In the genomic region with DNA sequence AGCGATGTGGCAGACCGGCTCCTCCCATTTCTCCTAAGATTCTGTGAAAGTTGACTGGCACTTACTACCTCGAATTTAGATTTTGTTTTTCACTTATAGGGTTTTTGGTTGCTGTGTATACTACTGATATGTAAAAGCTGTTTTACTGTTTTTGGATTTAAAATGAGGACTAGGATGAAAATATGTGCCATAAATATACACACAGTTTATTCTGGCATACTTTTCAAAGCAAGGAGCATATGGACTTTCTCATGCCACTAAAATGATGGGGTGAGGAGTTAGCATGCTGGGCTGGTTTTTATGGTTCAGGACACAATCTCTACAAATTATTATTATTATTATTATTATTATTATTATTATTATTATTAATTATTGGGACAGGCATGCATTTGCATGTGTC, we compare ENCODE assay signal across 17 mouse cellular contexts.
A peak's percentile ranks its signal among the peaks of the same experiment; 100 is the strongest.
DNase-seq lines count a peak whose midpoint lies in the region; ATAC-seq lines count a peak whose summit lies in the region.
"Had no signal": no experiment of that assay in that cellular context is flagged by ENCODE, and none has a peak within 500 bp of the region (broad histone marks: within the 10 kb centered on the region; RNA-seq: fewer than 3 reads in every experiment).

No protein-coding gene starts in this region.

- WGBS in heart, embryonic 10.5 days = 53% methylated on average over 3 of the region's 3 CpGs
- 47% methylated on average over 3 of the region's 3 CpGs for WGBS in kidney, embryonic 15.5 days
- 33% methylated on average over 3 of the region's 3 CpGs for WGBS in lung, embryonic 15.5 days
- 88% methylated on average over 3 of the region's 3 CpGs for WGBS in midbrain, embryonic 15.5 days

- no peak for DNase-seq in heart, embryonic 10.5 days (ENCODE audit: low spot score)
- no peak for DNase-seq in heart, postnatal 4 days
- DNase-seq in kidney, adult 18-20 months = no peak
- no peak for DNase-seq in lung, adult 18-20 months
- DNase-seq: adrenal gland, postnatal 10 days; cerebellum, adult 11 months; cerebellum, postnatal 25 days; gastrocnemius, postnatal 36 days; layer of hippocampus, adult 9-11 months; midbrain, embryonic 14.5 days; thymus, postnatal 25 days had no signal

- H3K27me3 ChIP-seq in heart, embryonic 10.5 days (ENCODE audit: insufficient read depth, poor library complexity, severe bottlenecking) = no peaks in the 10 kb centered on the region
- H3K27me3 ChIP-seq in kidney, embryonic 15.5 days = no peaks in the 10 kb centered on the region
- no peaks in the 10 kb centered on the region for H3K27me3 ChIP-seq in lung, embryonic 15.5 days
- H3K27me3 ChIP-seq in midbrain, embryonic 15.5 days (replicated peaks) = no peaks in the 10 kb centered on the region
- H3K27me3 ChIP-seq: CH12.LX; forebrain, embryonic 12.5 days had no signal

- H3K27ac ChIP-seq in heart, embryonic 10.5 days = peak overlapping the region; percentile 80
- peak overlapping the region; percentile 81 for H3K27ac ChIP-seq in kidney, embryonic 15.5 days
- H3K27ac ChIP-seq in lung, embryonic 15.5 days = peak overlapping the region; percentile 79
- H3K27ac ChIP-seq in midbrain, embryonic 15.5 days = no peak overlapping the region
- H3K27ac ChIP-seq: forebrain, embryonic 12.5 days had no signal

- peaks cover 70% of the 10 kb centered on the region for H3K4me1 ChIP-seq in heart, embryonic 10.5 days
- peaks cover 45% of the 10 kb centered on the region for H3K4me1 ChIP-seq in kidney, embryonic 15.5 days
- H3K4me1 ChIP-seq in lung, embryonic 15.5 days = peaks cover 32% of the 10 kb centered on the region
- peaks cover 5% of the 10 kb centered on the region for H3K4me1 ChIP-seq in midbrain, embryonic 15.5 days

- 0 out of 2 replicates have a peak overlapping the region, but pooled peaks have one; percentile 31 for H3K4me3 ChIP-seq in heart, embryonic 10.5 days
- H3K4me3 ChIP-seq in kidney, embryonic 15.5 days (replicated peaks) = no peak overlapping the region
- H3K4me3 ChIP-seq in lung, embryonic 15.5 days = no peak overlapping the region
- no peak overlapping the region for H3K4me3 ChIP-seq in midbrain, embryonic 15.5 days
- H3K4me3 ChIP-seq: forebrain, embryonic 12.5 days had no signal

- ATAC-seq in kidney, embryonic 15.5 days (replicated peaks; ENCODE audit: low FRiP score) = 0 out of 2 replicates have a peak, but pooled peaks have one; percentile 1
- peak; percentile 23; the same call in 1 of the 2 replicates for ATAC-seq in lung, embryonic 15.5 days (ENCODE audit: borderline replicate concordance, extremely low read depth, low FRiP score, low TSS enrichment)
- ATAC-seq in midbrain, embryonic 15.5 days (replicated peaks) = no peak
- ATAC-seq: inflammation-experienced regulatory T-cells, adult 6 months had no signal

- H3K9me3 ChIP-seq in heart, embryonic 10.5 days = no peaks in the 10 kb centered on the region
- no peaks in the 10 kb centered on the region for H3K9me3 ChIP-seq in kidney, embryonic 15.5 days (replicated peaks)
- H3K9me3 ChIP-seq in lung, embryonic 15.5 days = no peaks in the 10 kb centered on the region
- H3K9me3 ChIP-seq in midbrain, embryonic 15.5 days = no peaks in the 10 kb centered on the region
- H3K9me3 ChIP-seq: forebrain, embryonic 12.5 days had no signal

- no peak overlapping the region for H3K9ac ChIP-seq in kidney, embryonic 15.5 days
- H3K9ac ChIP-seq in lung, embryonic 15.5 days = no peak overlapping the region
- no peak overlapping the region for H3K9ac ChIP-seq in midbrain, embryonic 15.5 days
- H3K9ac ChIP-seq: forebrain, embryonic 12.5 days had no signal

- peaks cover 28% of the 10 kb centered on the region for H3K36me3 ChIP-seq in heart, embryonic 10.5 days
- no peaks in the 10 kb centered on the region for H3K36me3 ChIP-seq in kidney, embryonic 15.5 days
- H3K36me3 ChIP-seq in lung, embryonic 15.5 days = no peaks in the 10 kb centered on the region
- no peaks in the 10 kb centered on the region for H3K36me3 ChIP-seq in midbrain, embryonic 15.5 days (replicated peaks)
- H3K36me3 ChIP-seq: forebrain, embryonic 12.5 days had no signal

- 0 out of 2 replicates have a peak overlapping the region, but pooled peaks have one; percentile 32 for H3K4me2 ChIP-seq in kidney, embryonic 15.5 days
- H3K4me2 ChIP-seq in lung, embryonic 15.5 days = peak overlapping the region; percentile 14
- no peak overlapping the region for H3K4me2 ChIP-seq in midbrain, embryonic 15.5 days
- H3K4me2 ChIP-seq: forebrain, embryonic 12.5 days had no signal
